Mouse (Mus musculus) cortical plate, adult 2 months (tissue): ENCODE results near the gene Riok2. TPM values are rescaled to one million over a fixed set of nuclear protein-coding genes. Genes with fewer than 3 reads are reported as not detected.
"Not testable (repeated sequence)": the region's sequence is repeated elsewhere in the genome, so short reads cannot be mapped to it uniquely, and the experiment has no call there.

Source experiments
- H3K27ac ChIP-seq: fragments of 200-500 bp; 2 replicates; pipeline ENCODE4 v1.5.1; 2012; ENCODE audit warnings: low read length, control low read depth, inconsistent platforms; ENCODE audit not compliant: insufficient read depth
- H3K4me1 ChIP-seq: fragments of 200-500 bp; 2 replicates; pipeline ENCODE4 v1.6.1; 2011; ENCODE audit warnings: low read length; ENCODE audit not compliant: control insufficient read depth, insufficient read depth
- H3K4me3 ChIP-seq: fragments of 200-500 bp; 2 replicates; pipeline ENCODE4 v1.5.1; 2011; ENCODE audit warnings: mild to moderate bottlenecking, low read length, control low read depth; ENCODE audit not compliant: insufficient read depth
- CTCF ChIP-seq: fragments of 200-500 bp; IDR thresholded peaks from 2 replicates; pipeline ENCODE4 v1.5.1; 2011; ENCODE audit warnings: mild to moderate bottlenecking, control low read depth, low read length; ENCODE audit not compliant: insufficient read depth; ENCODE audit errors: extremely low read depth
- POLR2A ChIP-seq: fragments of 200-500 bp; IDR thresholded peaks from 2 replicates; pipeline ENCODE4 v1.6.1; 2011; ENCODE audit warnings: mild to moderate bottlenecking, low read length, control low read depth; ENCODE audit not compliant: insufficient read depth; ENCODE audit errors: extremely low read depth
- polyA plus RNA-seq: library from polyadenylated mRNA; depleted of rRNA; stranded (reverse); fragments of >200 nt; gene quantifications from 2 replicates; pipeline ENCODE4 v1.2.3, GENCODE M21; 2012; rRNA removed

Riok2 gene
- polyA plus RNA-seq: 20.5 and 22.4 TPM in 2 replicates

- Histone ChIP-seq H3K4me1 (no peaks in the 10 kb centered on the region), H3K4me3 (peak within 1 kb of the TSS; percentile 66), H3K27ac (no peak within 1 kb of the TSS)
- TF ChIP-seq POLR2A (peak; percentile 85), CTCF (no peak)
These were observed at the start of gene Riok2 for GRCm38 (mm10) chr17:17373918-17374910. Riok2 (plus strand) TSS chr17:17374309.

DNA sequence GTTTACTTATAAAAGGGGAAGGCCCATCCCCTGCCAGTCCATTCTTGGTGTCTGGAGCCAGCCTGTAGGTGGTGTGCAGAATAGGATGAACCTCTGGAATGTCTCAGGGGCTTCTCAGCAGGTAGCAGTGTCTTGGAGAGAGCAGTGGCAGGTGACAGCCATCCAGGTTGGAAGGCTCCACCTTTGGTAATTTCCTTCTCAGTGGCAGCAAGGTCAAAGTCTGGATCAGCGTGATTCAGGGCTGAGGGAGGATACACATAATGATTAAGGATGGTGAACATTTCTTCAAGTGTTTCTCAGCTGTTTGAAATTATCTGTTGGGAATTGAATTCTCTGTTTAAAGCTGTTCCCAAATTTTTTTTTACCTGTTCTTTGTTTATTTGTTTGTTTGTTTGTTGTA lies 48.1 kb upstream of the Riok2 start:
- H3K27ac ChIP-seq, H3K4me1 ChIP-seq, H3K4me3 ChIP-seq: not testable (repeated sequence)

GRCm38 (mm10) chr17:17326636-17327035 lies 47.5 kb upstream of the Riok2 start:
- no peaks in the 10 kb centered on the region for H3K4me1 ChIP-seq
- no peak for TF ChIP-seq CTCF
- H3K4me3 ChIP-seq: no peak overlapping the region
- no peak overlapping the region for H3K27ac ChIP-seq

DNA sequence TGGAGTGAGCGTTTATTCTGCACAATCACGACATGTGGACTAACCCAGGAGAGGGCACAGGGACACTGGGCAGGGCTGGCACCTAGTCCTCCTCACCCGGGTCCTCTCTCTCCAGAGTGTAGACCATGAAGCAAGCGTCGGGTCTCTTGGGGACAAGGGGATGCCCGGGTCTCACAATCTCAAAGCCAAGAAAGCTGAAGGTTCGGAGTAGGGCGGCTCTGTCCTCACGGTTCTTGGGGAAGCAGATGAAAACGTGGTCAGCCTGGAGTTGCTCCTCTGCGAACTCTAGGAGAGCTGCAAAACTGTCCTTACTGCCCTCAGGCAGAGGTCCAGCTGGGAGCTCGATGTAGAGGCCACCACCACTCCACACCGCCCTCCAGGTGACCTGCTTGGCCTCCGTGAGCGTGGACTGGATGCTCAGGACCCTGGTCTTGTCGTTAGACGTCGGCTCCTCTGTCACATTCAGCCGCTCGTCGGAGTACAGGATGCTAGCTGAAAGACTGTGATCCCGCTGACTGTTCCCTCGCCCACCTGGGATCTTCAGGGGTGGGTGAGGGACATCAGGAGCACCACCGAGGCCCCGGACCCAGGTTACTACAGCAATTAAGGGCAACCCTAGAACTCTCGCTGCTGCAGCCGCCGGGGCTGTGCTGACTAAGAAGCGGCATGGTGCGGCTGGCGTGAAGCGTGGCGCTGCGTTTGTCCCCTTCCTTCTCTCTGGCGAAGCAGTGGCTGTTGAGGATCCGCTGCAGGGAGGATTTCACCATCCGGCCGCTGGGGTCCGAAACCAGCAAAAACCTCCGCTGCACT lies 28.5 kb upstream of the Riok2 start:
- not testable (repeated sequence) for H3K27ac ChIP-seq, H3K4me1 ChIP-seq
- H3K4me3 ChIP-seq: 0 out of 2 replicates have a peak overlapping the region, but pooled peaks have one; percentile 27

DNA sequence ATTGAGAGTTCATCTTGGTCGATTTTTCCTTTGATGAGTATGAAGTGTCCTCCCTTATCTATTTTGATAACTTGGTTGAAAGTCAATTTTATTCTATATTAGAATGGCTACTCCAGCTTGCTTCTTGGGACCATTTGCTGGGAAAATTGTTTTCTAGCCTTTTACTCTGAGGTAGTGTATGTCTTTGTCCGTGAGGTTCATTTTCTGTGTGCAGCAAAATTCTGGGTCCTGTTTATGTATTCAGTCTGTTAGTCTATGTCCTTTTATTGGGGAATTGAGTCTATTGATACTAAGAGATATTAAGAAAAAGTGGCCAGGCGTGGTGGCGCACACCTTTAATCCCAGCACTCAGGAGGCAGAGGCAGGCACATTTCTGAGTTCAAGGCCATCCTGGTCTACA lies 27.8 kb upstream of the Riok2 start:
- H3K4me1 ChIP-seq, H3K4me3 ChIP-seq, H3K27ac ChIP-seq: not testable (repeated sequence)

DNA sequence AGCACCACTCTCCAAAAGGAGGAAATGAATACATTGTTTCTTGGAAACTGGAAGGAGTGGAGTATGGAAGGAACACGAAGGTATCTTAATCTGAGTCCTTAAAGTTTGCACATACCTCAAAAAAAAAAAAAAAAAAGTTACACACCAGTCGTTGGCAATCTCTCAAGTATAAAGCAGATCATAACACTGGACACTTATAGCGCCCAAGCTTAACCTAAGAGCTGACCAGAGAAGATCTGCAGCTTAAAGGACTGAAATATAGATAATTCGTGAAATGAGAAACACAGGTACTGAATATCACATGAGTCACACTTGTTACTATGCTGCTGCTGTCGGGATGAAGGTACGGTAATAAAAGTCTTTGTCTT lies 575 bp upstream of the Riok2 start:
- no peak for TF ChIP-seq POLR2A
- no peak for TF ChIP-seq CTCF
- Histone ChIP-seq H3K4me3 (peak overlapping the region; percentile 66), H3K27ac (no peak overlapping the region), H3K4me1 (no peaks in the 10 kb centered on the region)

GRCm38 (mm10) chr17:17375581-17375980 lies 1.5 kb downstream of the Riok2 start:
- peak overlapping the region; percentile 66; the same call in 1 of the 2 replicates for H3K4me3 ChIP-seq
- no peaks in the 10 kb centered on the region for H3K4me1 ChIP-seq
- TF ChIP-seq POLR2A: no peak
- no peak for TF ChIP-seq CTCF
- no peak overlapping the region for H3K27ac ChIP-seq

DNA sequence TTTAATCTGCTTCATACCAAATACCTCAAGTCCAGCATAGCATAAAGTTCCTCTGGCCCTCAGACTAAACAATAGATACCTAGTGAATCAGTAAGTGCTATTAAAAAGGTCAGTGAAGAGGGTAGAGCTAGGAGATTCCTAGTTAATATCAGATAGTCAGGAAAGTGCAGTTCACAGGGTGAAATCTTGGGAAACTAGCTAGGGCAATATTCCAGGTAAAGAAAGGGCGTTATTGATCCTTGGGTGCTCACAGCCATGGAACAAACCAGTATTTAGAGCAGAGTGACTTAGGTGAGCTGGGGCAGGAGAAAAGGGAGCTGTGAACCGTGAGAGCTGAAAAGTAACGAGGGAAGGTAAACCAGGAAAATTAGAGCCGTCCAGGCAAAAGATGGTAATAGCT lies 9.6 kb downstream of the Riok2 start:
- no peak overlapping the region for H3K4me3 ChIP-seq
- H3K27ac ChIP-seq: no peak overlapping the region
- H3K4me1 ChIP-seq: no peaks in the 10 kb centered on the region
- TF ChIP-seq POLR2A: no peak
- no peak for TF ChIP-seq CTCF

- no peak for TF ChIP-seq POLR2A
- no peak for TF ChIP-seq CTCF
- Histone ChIP-seq H3K4me1 (no peaks in the 10 kb centered on the region), H3K4me3 (no peak overlapping the region), H3K27ac (no peak overlapping the region)
These were observed 10.4 kb downstream of the Riok2 start for GRCm38 (mm10) chr17:17384502-17384901.

- Histone ChIP-seq H3K4me3 (no peak overlapping the region), H3K27ac (no peak overlapping the region), H3K4me1 (no peaks in the 10 kb centered on the region)
- TF ChIP-seq CTCF (no peak), POLR2A (no peak)
These were observed 12.0 kb downstream of the Riok2 start for GRCm38 (mm10) chr17:17386117-17386516.
